Mouse (Mus musculus) hindbrain, embryonic 11.5 days (tissue): ENCODE data around the gene Trio. TPM values are rescaled to one million over a fixed set of nuclear protein-coding genes. Genes with fewer than 3 reads are reported as not detected.

Experiments used
- ATAC-seq: fragments of 200-750 bp; cut with Nextera tagmentation; 2 replicates; pipeline ENCODE4 v1.8.0; 2017; ENCODE audit warnings: mild to moderate bottlenecking, moderate TSS enrichment, moderate library complexity; ENCODE audit not compliant: low FRiP score
- DNase-seq: peaks from one replicate; pipeline ENCODE4 v3.0.0-alpha.2; 2015; ENCODE audit warnings: low spot score
- H3K27ac ChIP-seq: fragments of 300-500 bp; sonication (generic); 2 replicates; pipeline ENCODE4 v1.5.1; 2014; ENCODE audit warnings: mild to moderate bottlenecking, low read depth, low read length
- H3K27me3 ChIP-seq: fragments of 300-500 bp; sonication (generic); 2 replicates; pipeline ENCODE4 v1.6.1; 2014; ENCODE audit warnings: mild to moderate bottlenecking, low read length, moderate library complexity, mixed read lengths; ENCODE audit not compliant: control insufficient read depth, insufficient read depth
- H3K36me3 ChIP-seq: fragments of 300-500 bp; sonication (generic); 2 replicates; pipeline ENCODE4 v1.6.1; 2014; ENCODE audit warnings: mild to moderate bottlenecking, low read length, moderate library complexity, mixed read lengths; ENCODE audit not compliant: control insufficient read depth, insufficient read depth
- H3K4me1 ChIP-seq: fragments of 300-500 bp; sonication (generic); replicated peaks from 2 replicates; pipeline ENCODE4 v1.6.1; 2014; ENCODE audit warnings: low read length, mixed read lengths; ENCODE audit not compliant: control insufficient read depth, insufficient read depth
- H3K4me2 ChIP-seq: fragments of 300-500 bp; sonication (generic); replicated peaks from 2 replicates; pipeline ENCODE4 v1.6.1; 2014; ENCODE audit warnings: mild to moderate bottlenecking, low read depth, low read length
- H3K4me3 ChIP-seq: fragments of 300-500 bp; sonication (generic); 2 replicates; pipeline ENCODE4 v1.5.1; 2014; ENCODE audit warnings: low read depth, low read length
- H3K9ac ChIP-seq: fragments of 300-500 bp; sonication (generic); 2 replicates; pipeline ENCODE4 v1.6.1; 2014; ENCODE audit warnings: low read depth, low read length
- H3K9me3 ChIP-seq: fragments of 300-500 bp; sonication (generic); 2 replicates; pipeline ENCODE4 v1.6.1; 2016; ENCODE audit warnings: low read length; ENCODE audit not compliant: control insufficient read depth
- WGBS: fragments of 180-500 bp; shearing (Covaris S2); extraction: QIAGEN DNeasy Blood & Tissue Kit; methylation state at CpG from one replicate; pipeline ENCODE4 v1.1.7; 2014; 5-methylcytosine and 5-hydroxymethylcytosine counted together
- polyA plus RNA-seq: library from polyadenylated mRNA; unstranded; fragments of >200 nt; fragmentation: Nextera tagmentation; extraction: Ambion mirVana; gene quantifications from 2 replicates; pipeline ENCODE4 v1.2.1, GENCODE M21; 2014

The Trio gene
- polyA plus RNA-seq, 1 experiment from 2014 or later, result 49.8 TPM

GRCm38 (mm10) chr15:27941441-27941840 lies 84.2 kb downstream of the Trio start:
- Histone ChIP-seq H3K36me3 (no peaks in the 10 kb centered on the region), H3K27me3 (no peaks in the 10 kb centered on the region), H3K4me3 (no peak overlapping the region), H3K9ac (no peak overlapping the region), H3K27ac (no peak overlapping the region), H3K4me2 (no peak overlapping the region), H3K9me3 (no peaks in the 10 kb centered on the region), H3K4me1 (peaks cover 21% of the 10 kb centered on the region)
- WGBS, result 79% methylated on average over 8 of the region's 8 CpGs
- DNase-seq (no peak), ATAC-seq (no peak)

GRCm38 (mm10) chr15:27941020-27941419 lies 84.6 kb downstream of the Trio start:
- H3K4me1 ChIP-seq, result peaks cover 23% of the 10 kb centered on the region

GRCm38 (mm10) chr15:27940032-27940431 lies 85.6 kb downstream of the Trio start:
- H3K27ac ChIP-seq, result no peak overlapping the region
- WGBS, result 84% methylated on average over 4 of the region's 4 CpGs
- ATAC-seq (no peak), DNase-seq (no peak)
- H3K4me2 ChIP-seq, result no peak overlapping the region
- H3K36me3 ChIP-seq, result no peaks in the 10 kb centered on the region
- H3K27me3 ChIP-seq, result no peaks in the 10 kb centered on the region
- no peak overlapping the region for H3K9ac ChIP-seq
- no peaks in the 10 kb centered on the region for H3K9me3 ChIP-seq
- no peak overlapping the region for H3K4me3 ChIP-seq
- H3K4me1 ChIP-seq, result peaks cover 23% of the 10 kb centered on the region

More at GRCm38 (mm10) chr15:27941020-27941419, 84.6 kb downstream of the Trio start:
- Histone ChIP-seq H3K4me3 (no peak overlapping the region), H3K27me3 (no peaks in the 10 kb centered on the region), H3K4me2 (no peak overlapping the region), H3K27ac (no peak overlapping the region), H3K9ac (no peak overlapping the region), H3K9me3 (no peaks in the 10 kb centered on the region), H3K36me3 (no peaks in the 10 kb centered on the region)
- WGBS, result 87% methylated on average over 8 of the region's 8 CpGs
- DNase-seq (no peak), ATAC-seq (no peak)

- peaks cover 23% of the 10 kb centered on the region for H3K4me1 ChIP-seq
- no peak overlapping the region for H3K4me2 ChIP-seq
- ATAC-seq, result no peak
- H3K4me3 ChIP-seq, result no peak overlapping the region
- H3K9me3 ChIP-seq, result no peaks in the 10 kb centered on the region
- H3K27ac ChIP-seq, result peak overlapping the region; percentile 60; the same call in 1 of the 2 replicates
- no peaks in the 10 kb centered on the region for H3K27me3 ChIP-seq
- 43% methylated on average over 6 of the region's 6 CpGs for WGBS
- H3K9ac ChIP-seq, result peak overlapping the region; percentile 67
- no peak for DNase-seq
- no peaks in the 10 kb centered on the region for H3K36me3 ChIP-seq
Measured at GRCm38 (mm10) chr15:27938886-27939285, 86.8 kb downstream of the Trio start.

GRCm38 (mm10) chr15:27937861-27938833 lies 87.5 kb downstream of the Trio start:
- Histone ChIP-seq H3K9ac (peak overlapping the region; percentile 67), H3K9me3 (no peaks in the 10 kb centered on the region), H3K27ac (peak overlapping the region; percentile 60), H3K4me2 (peak overlapping the region; percentile 66), H3K36me3 (no peaks in the 10 kb centered on the region), H3K27me3 (no peaks in the 10 kb centered on the region), H3K4me1 (peaks cover 21% of the 10 kb centered on the region), H3K4me3 (peak overlapping the region; percentile 32)
- DNase-seq, result no peak
- WGBS, result 17% methylated on average over 24 of the region's 24 CpGs
- ATAC-seq, result peak; percentile 84

DNA sequence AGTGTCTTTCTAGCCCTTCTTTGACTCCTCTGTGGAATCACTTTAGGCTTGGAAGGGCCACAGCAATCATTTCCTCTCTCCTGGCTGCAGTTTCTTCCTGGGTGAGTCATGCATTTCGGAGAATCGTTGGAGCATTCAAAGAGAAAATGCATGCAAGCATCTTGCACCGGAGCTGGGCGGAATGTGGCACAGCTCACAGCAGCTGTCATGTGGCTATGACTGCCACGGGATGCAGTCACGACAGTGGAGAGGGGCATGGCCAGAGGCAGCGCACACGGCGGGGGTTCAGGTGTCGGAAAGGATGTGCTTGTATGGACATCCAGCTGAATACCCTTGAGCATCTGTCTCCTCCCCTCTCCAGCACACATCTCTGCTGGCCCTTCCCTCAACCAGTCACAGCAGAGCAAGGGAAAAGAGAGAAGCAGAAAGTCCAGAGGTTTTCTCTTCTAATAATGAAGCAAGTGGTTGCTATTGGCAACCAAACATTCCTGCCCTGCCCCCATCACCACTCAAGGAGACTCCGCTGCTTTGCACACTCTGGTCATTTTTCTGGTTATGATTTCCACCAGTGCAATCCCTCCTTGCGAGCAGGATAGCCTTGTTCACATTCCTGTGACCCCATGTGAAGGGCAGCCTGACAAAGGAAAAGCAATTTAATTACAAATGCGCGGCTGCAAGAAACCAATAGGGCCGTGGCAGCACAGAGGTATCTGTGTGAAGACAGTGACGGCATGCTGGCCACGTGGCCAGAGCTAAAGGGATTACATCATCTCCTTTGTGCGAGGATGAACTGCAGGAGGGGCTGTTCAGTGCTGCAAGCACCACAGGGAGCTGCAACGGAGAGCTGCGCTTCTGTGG lies 88.4 kb downstream of the Trio start:
- H3K4me1 ChIP-seq, result peaks cover 21% of the 10 kb centered on the region
- peak overlapping the region; percentile 67 for H3K9ac ChIP-seq
- no peaks in the 10 kb centered on the region for H3K9me3 ChIP-seq
- H3K27ac ChIP-seq, result peak overlapping the region; percentile 60
- H3K4me2 ChIP-seq, result peak overlapping the region; percentile 66
- DNase-seq (peak; percentile 86), ATAC-seq (peak; percentile 99)
- H3K4me3 ChIP-seq, result peak overlapping the region; percentile 32
- no peaks in the 10 kb centered on the region for H3K27me3 ChIP-seq
- no peaks in the 10 kb centered on the region for H3K36me3 ChIP-seq
- 6% methylated on average over 20 of the region's 20 CpGs for WGBS

GRCm38 (mm10) chr15:27935772-27936746 lies 89.6 kb downstream of the Trio start:
- no peaks in the 10 kb centered on the region for H3K27me3 ChIP-seq
- peak overlapping the region; percentile 60 for H3K27ac ChIP-seq
- no peak overlapping the region for H3K4me3 ChIP-seq
- ATAC-seq (no peak), DNase-seq (no peak)
- 72% methylated on average over 12 of the region's 12 CpGs for WGBS
- H3K4me2 ChIP-seq, result no peak overlapping the region
- H3K36me3 ChIP-seq, result no peaks in the 10 kb centered on the region
- H3K4me1 ChIP-seq, result peaks cover 21% of the 10 kb centered on the region
- H3K9me3 ChIP-seq, result no peaks in the 10 kb centered on the region
- no peak overlapping the region for H3K9ac ChIP-seq

DNA sequence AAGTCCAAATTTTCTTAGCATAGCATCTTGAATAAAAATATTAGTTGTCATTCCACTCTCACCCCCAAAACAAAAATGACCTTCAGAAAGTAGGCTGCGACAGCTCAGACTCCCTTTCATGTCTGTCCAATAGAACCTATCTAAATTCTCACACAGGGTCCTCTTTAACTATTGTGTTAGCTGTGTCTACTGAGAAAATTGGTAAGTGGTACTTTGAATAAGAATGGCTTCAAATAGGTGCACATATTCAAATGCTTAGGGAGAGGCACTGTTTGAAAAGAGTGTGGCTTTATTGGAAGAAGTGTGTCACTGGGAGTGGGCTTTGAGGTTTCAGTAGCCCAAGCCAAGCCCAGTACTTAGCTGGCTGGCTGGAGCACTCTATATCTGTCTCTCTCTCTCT lies 92.4 kb downstream of the Trio start:
- DNase-seq, result no peak
- 91% methylated on average over 1 of the region's 1 CpGs for WGBS
- peaks cover 13% of the 10 kb centered on the region for H3K4me1 ChIP-seq
- no peak overlapping the region for H3K4me3 ChIP-seq
- no peak overlapping the region for H3K27ac ChIP-seq
- no peaks in the 10 kb centered on the region for H3K36me3 ChIP-seq
- ATAC-seq, result no peak
- no peak overlapping the region for H3K9ac ChIP-seq
- no peaks in the 10 kb centered on the region for H3K27me3 ChIP-seq
- H3K4me2 ChIP-seq, result no peak overlapping the region
- no peaks in the 10 kb centered on the region for H3K9me3 ChIP-seq
